Mouse (Mus musculus): ENCODE measurements around the gene Kmt2c.

GRCm38 (mm10) chr5:25517550-25517949 is 19.0 kb upstream of the Kmt2c start:
- no peak for TF ChIP-seq GATA1 (IDR thresholded peaks at IDR 0.05; ENCODE audit: low read length)
- TF ChIP-seq TAL1 (IDR thresholded peaks at IDR 0.05; ENCODE audit: low read length), result no peak
